Comparison of ENCODE assay signal across 7 mouse cellular contexts in genomic region chr3:135826684-135827249, GRCm38 (mm10). TPM values are rescaled to one million over a fixed set of nuclear protein-coding genes. Genes with fewer than 3 reads are reported as not detected.
DNase-seq lines count a peak whose midpoint lies in the region; ATAC-seq and TF ChIP-seq lines count a peak whose summit lies in the region.

No protein-coding gene starts in this region.

- H3K9ac ChIP-seq in neural tube, embryonic 11.5 days (ENCODE audit: low read length), result peak overlapping the region; percentile 62
- H3K9ac ChIP-seq in forebrain, embryonic 15.5 days (replicated peaks), result peak overlapping the region; percentile 54
- peak overlapping the region; percentile 89 for H3K9ac ChIP-seq in liver, embryonic 16.5 days (ENCODE audit: low read depth, low read length)
- H3K9ac ChIP-seq in stomach, postnatal 0 days (ENCODE audit: low read length), result peak overlapping the region; percentile 58

- 0 out of 2 replicates have a peak, but pooled peaks cover 2% of the 10 kb centered on the region for H3K4me1 ChIP-seq in neural tube, embryonic 11.5 days (ENCODE audit: control insufficient read depth, insufficient read depth, low read length)
- peaks cover 21% of the 10 kb centered on the region for H3K4me1 ChIP-seq in forebrain, embryonic 15.5 days
- H3K4me1 ChIP-seq in liver, embryonic 16.5 days (ENCODE audit: control insufficient read depth, low read depth, low read length), result peaks cover 27% of the 10 kb centered on the region
- no peaks in the 10 kb centered on the region for H3K4me1 ChIP-seq in stomach, postnatal 0 days (replicated peaks; ENCODE audit: control insufficient read depth, insufficient read depth)

- no peak for DNase-seq in neural tube, embryonic 11.5 days (ENCODE audit: low spot score)
- no peak for DNase-seq in neural tube, embryonic 10.5 days (ENCODE audit: extremely low spot score, low spot score)
- no peak for DNase-seq in stomach, postnatal 0 days (ENCODE audit: low spot score)
- no peak for DNase-seq in B cell, adult 2 months
- DNase-seq in urinary bladder, adult 18-20 months (ENCODE audit: low spot score in 2 of 2), result no peak

- TF ChIP-seq EP300 in stomach, postnatal 0 days (optimal IDR thresholded peaks at IDR 0.05), result no peak

- peak overlapping the region; percentile 96 for H3K4me2 ChIP-seq in neural tube, embryonic 11.5 days (ENCODE audit: low read depth)
- H3K4me2 ChIP-seq in forebrain, embryonic 15.5 days (replicated peaks), result peak overlapping the region; percentile 94
- H3K4me2 ChIP-seq in liver, embryonic 16.5 days (ENCODE audit: low read depth, low read length), result peak overlapping the region; percentile 99
- H3K4me2 ChIP-seq in stomach, postnatal 0 days (replicated peaks; ENCODE audit: low read depth), result peak overlapping the region; percentile 100

- no peaks in the 10 kb centered on the region for H3K9me3 ChIP-seq in neural tube, embryonic 11.5 days (ENCODE audit: control insufficient read depth, low read length)
- no peaks in the 10 kb centered on the region for H3K9me3 ChIP-seq in forebrain, embryonic 15.5 days
- H3K9me3 ChIP-seq in liver, embryonic 16.5 days (replicated peaks; ENCODE audit: control insufficient read depth, low read length), result no peaks in the 10 kb centered on the region
- H3K9me3 ChIP-seq in stomach, postnatal 0 days (ENCODE audit: control insufficient read depth, low read length), result no peaks in the 10 kb centered on the region

- H3K27ac ChIP-seq in neural tube, embryonic 11.5 days (ENCODE audit: low read depth, low read length), result peak overlapping the region; percentile 29; the same call in 1 of the 2 replicates
- H3K27ac ChIP-seq in forebrain, embryonic 15.5 days (replicated peaks), result no peak overlapping the region
- peak overlapping the region; percentile 96 for H3K27ac ChIP-seq in liver, embryonic 16.5 days (ENCODE audit: low read length)
- no peak overlapping the region for H3K27ac ChIP-seq in stomach, postnatal 0 days (replicated peaks)

- no peaks in the 10 kb centered on the region for H3K36me3 ChIP-seq in neural tube, embryonic 11.5 days (ENCODE audit: control insufficient read depth, insufficient read depth, low read length)
- H3K36me3 ChIP-seq in forebrain, embryonic 15.5 days, result no peaks in the 10 kb centered on the region
- H3K36me3 ChIP-seq in liver, embryonic 16.5 days (ENCODE audit: control insufficient read depth, insufficient read depth), result peaks cover 5% of the 10 kb centered on the region; the same call in 1 of the 2 replicates
- no peaks in the 10 kb centered on the region for H3K36me3 ChIP-seq in stomach, postnatal 0 days (ENCODE audit: control insufficient read depth, insufficient read depth, low read length)

- ATAC-seq in neural tube, embryonic 11.5 days (ENCODE audit: insufficient read depth, low FRiP score, low TSS enrichment), result no peak
- ATAC-seq in forebrain, embryonic 15.5 days (replicated peaks), result no peak
- no peak for ATAC-seq in liver, embryonic 16.5 days (ENCODE audit: low read depth)
- ATAC-seq in stomach, postnatal 0 days (ENCODE audit: low FRiP score, low TSS enrichment), result no peak

- peak overlapping the region; percentile 53 for H3K4me3 ChIP-seq in neural tube, embryonic 11.5 days (ENCODE audit: low read depth, low read length)
- peak overlapping the region; percentile 54 for H3K4me3 ChIP-seq in forebrain, embryonic 15.5 days
- H3K4me3 ChIP-seq in liver, embryonic 16.5 days (ENCODE audit: low read depth, low read length), result peak overlapping the region; percentile 91
- peak overlapping the region; percentile 57 for H3K4me3 ChIP-seq in stomach, postnatal 0 days (ENCODE audit: low read depth, low read length)

- TF ChIP-seq CTCF in stomach, postnatal 0 days (IDR thresholded peaks at IDR 0.05; ENCODE audit: low read depth), result no peak

- 23% methylated on average over 12 of the region's 12 CpGs for WGBS in neural tube, embryonic 11.5 days
- WGBS in forebrain, embryonic 15.5 days, result 26% methylated on average over 12 of the region's 12 CpGs
- WGBS in liver, embryonic 16.5 days (ENCODE audit: insufficient replicate concordance), result 5% methylated on average over 12 of the region's 12 CpGs
- 24% methylated on average over 12 of the region's 12 CpGs for WGBS in stomach, postnatal 0 days

- no peaks in the 10 kb centered on the region for H3K27me3 ChIP-seq in neural tube, embryonic 11.5 days (ENCODE audit: control insufficient read depth, insufficient read depth, low read length)
- H3K27me3 ChIP-seq in forebrain, embryonic 15.5 days, result no peaks in the 10 kb centered on the region
- H3K27me3 ChIP-seq in liver, embryonic 16.5 days (ENCODE audit: control insufficient read depth, insufficient read depth, low read depth, low read length), result no peaks in the 10 kb centered on the region
- H3K27me3 ChIP-seq in stomach, postnatal 0 days (ENCODE audit: control insufficient read depth, insufficient read depth, low read length), result no peaks in the 10 kb centered on the region

RNA-seq across cellular contexts. Expression of gene Slc39a8, which starts 1.7 kb away (rescaled TPM):
- polyA plus RNA-seq in neural tube, embryonic 11.5 days (2014; fragmentation: Nextera tagmentation; extraction: Ambion mirVana), result 17.8 and 20.6 TPM in 2 replicates
- polyA plus RNA-seq in forebrain, embryonic 15.5 days (2015; fragmentation: Nextera tagmentation; extraction: Ambion mirVana), result 9.3 and 10.2 TPM in 2 replicates
- 31.5 and 33.8 TPM in 2 replicates for polyA plus RNA-seq in liver, embryonic 16.5 days (2015; fragmentation: Nextera tagmentation; extraction: Ambion mirVana)
- polyA plus RNA-seq in stomach, postnatal 0 days (2015; fragmentation: Nextera tagmentation; extraction: Ambion mirVana), result 2.6 and 3.6 TPM in 2 replicates

Comparison
In these comparisons a context has a peak if more than half of its experiments do, and no peak if none do; other contexts are left out.
1. H3K27ac ChIP-seq: peak in neural tube, embryonic 11.5 days (single experiment) and liver, embryonic 16.5 days (single experiment); none in forebrain, embryonic 15.5 days (single experiment) and stomach, postnatal 0 days (single experiment).
2. Peak in every context shown above with its lines, with median percentiles within 50 percentile points of each other: H3K4me2 ChIP-seq, H3K4me3 ChIP-seq and H3K9ac ChIP-seq.